Mouse (Mus musculus): ENCODE measurements around the gene Cep128. TPM values are rescaled to one million over a fixed set of nuclear protein-coding genes. Genes with fewer than 3 reads are reported as not detected.

Gene Cep128
- polyA plus RNA-seq, 1 experiment from 2014 or later, result 5.2 TPM

DNA sequence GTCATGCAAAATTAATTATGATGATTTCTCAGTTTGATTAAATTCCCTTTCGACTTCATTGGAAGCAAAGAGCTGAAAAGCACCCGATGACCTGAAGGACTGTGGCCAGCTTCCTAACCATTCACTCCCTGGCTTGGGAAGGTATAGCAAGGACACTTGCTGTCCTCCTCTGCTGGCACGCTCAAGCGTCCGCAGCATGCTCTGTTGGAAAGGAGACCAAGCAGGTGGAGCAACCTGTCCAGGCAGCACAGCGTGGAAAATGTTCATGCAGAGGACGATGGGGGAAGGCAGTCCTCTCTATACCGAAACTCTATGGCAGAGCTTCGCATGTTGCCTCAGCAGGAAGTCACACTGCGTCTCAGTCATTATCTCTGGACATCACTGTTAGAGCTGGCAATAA is 327.3 kb downstream of the Cep128 start:
- H3K4me1 ChIP-seq (ENCODE audit: control insufficient read depth, insufficient read depth, low read length), result no peaks in the 10 kb centered on the region
- H3K9me3 ChIP-seq (ENCODE audit: control insufficient read depth, low read length), result no peaks in the 10 kb centered on the region
- H3K27me3 ChIP-seq (ENCODE audit: control insufficient read depth, insufficient read depth, low read length), result no peaks in the 10 kb centered on the region
- no peak overlapping the region for H3K9ac ChIP-seq (replicated peaks; ENCODE audit: low read length)
- no peak for DNase-seq
- no peak overlapping the region for H3K4me3 ChIP-seq (replicated peaks; ENCODE audit: low read depth, low read length)
- H3K4me2 ChIP-seq (ENCODE audit: low read length), result no peak overlapping the region
- no peak overlapping the region for H3K27ac ChIP-seq (replicated peaks; ENCODE audit: low read depth, low read length)
- WGBS, result 92% methylated on average over 10 of the region's 10 CpGs
- no peaks in the 10 kb centered on the region for H3K36me3 ChIP-seq (ENCODE audit: control insufficient read depth, insufficient read depth, low read length)
- ATAC-seq (ENCODE audit: low FRiP score, low TSS enrichment), result no peak

DNA sequence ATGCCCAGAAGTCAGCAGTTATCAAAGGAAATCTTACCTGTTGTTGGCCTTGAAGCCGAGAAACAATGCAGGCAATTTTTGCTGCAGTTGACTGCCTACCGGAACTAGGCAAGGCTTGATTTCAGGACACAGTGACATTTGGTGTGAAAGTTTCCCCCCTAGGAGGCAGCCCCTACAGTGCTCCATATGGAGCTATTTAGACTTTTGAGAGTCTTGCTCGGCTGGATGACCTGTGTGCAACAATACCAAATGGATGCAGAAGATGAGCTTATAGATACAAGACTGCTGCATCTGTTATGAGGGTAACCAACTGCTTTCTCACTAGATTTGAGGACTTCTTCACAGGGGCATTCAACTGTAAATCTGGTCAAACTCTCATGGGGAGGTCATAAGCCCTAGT is 331.9 kb downstream of the Cep128 start:
- H3K4me3 ChIP-seq (replicated peaks; ENCODE audit: low read depth, low read length), result no peak overlapping the region
- no peaks in the 10 kb centered on the region for H3K4me1 ChIP-seq (ENCODE audit: control insufficient read depth, insufficient read depth, low read length)
- H3K4me2 ChIP-seq (ENCODE audit: low read length), result no peak overlapping the region
- no peaks in the 10 kb centered on the region for H3K36me3 ChIP-seq (ENCODE audit: control insufficient read depth, insufficient read depth, low read length)
- H3K9ac ChIP-seq (replicated peaks; ENCODE audit: low read length), result no peak overlapping the region
- H3K9me3 ChIP-seq (ENCODE audit: control insufficient read depth, low read length), result no peaks in the 10 kb centered on the region
- H3K27me3 ChIP-seq (ENCODE audit: control insufficient read depth, insufficient read depth, low read length), result no peaks in the 10 kb centered on the region
- DNase-seq (no peak), ATAC-seq (ENCODE audit: low FRiP score, low TSS enrichment) (no peak)
- WGBS, result 81% methylated on average over 3 of the region's 3 CpGs
- H3K27ac ChIP-seq (replicated peaks; ENCODE audit: low read depth, low read length), result no peak overlapping the region

DNA sequence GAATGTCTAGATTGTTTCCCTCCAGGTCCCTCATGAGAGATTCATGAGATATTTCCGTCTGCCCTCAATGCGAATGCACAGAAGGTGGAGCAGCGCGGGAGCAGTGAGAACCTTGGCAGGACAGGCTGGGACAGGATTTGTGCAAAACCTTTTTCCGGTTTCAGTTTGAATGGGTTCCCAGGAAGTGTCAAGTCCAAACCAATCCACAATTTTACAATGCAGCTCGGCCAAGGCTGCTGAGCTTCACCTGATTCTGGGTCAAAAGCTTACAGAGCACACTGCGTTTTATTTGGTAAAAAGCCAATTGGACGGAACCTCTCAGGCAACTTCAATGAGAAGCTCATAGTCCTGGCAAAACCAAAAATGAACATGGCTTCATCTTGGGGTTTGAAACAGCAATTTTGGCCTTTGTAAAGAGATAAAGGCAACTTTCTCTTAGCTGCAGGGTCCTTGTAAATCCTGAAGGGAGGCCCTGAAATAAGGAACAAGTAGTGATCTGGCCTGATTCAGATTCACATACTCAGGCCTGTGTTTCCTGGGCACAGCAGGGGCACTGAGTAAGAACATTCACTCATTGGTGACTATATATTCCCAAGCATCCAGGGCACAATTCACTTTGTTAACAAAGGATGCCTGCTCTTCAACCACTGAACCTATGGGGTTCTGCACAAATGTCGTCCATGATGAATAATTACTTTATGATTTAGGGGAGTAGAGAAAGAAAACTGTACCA is 333.4 kb downstream of the Cep128 start:
- no peak overlapping the region for H3K4me3 ChIP-seq (replicated peaks; ENCODE audit: low read depth, low read length)
- ATAC-seq (ENCODE audit: low FRiP score, low TSS enrichment) (no peak), DNase-seq (no peak)
- H3K9me3 ChIP-seq (ENCODE audit: control insufficient read depth, low read length), result no peaks in the 10 kb centered on the region
- H3K36me3 ChIP-seq (ENCODE audit: control insufficient read depth, insufficient read depth, low read length), result no peaks in the 10 kb centered on the region
- no peak overlapping the region for H3K4me2 ChIP-seq (ENCODE audit: low read length)
- no peaks in the 10 kb centered on the region for H3K4me1 ChIP-seq (ENCODE audit: control insufficient read depth, insufficient read depth, low read length)
- no peak overlapping the region for H3K9ac ChIP-seq (replicated peaks; ENCODE audit: low read length)
- no peaks in the 10 kb centered on the region for H3K27me3 ChIP-seq (ENCODE audit: control insufficient read depth, insufficient read depth, low read length)
- 88% methylated on average over 9 of the region's 9 CpGs for WGBS
- H3K27ac ChIP-seq (replicated peaks; ENCODE audit: low read depth, low read length), result no peak overlapping the region

DNA sequence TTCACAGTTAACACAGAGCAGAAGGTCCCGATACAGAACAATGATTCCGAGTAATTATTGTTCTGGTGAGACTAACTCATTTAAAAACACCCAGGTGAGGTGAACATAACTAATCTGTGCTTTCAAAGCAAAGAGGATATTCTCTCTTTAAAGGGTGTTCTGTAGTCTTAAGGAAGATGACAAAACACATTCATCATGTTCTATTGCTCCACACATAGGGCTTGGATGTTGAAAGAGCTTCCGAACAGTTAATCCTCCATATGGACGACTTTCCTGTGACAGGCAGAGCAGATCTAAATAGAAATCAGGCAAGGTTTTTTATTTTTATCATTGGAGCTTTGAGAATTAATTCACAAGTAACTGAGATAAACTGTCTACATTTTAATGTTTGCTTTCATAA is 342.8 kb downstream of the Cep128 start:
- Histone ChIP-seq H3K27me3 (ENCODE audit: control insufficient read depth, insufficient read depth, low read length) (no peaks in the 10 kb centered on the region), H3K4me1 (ENCODE audit: control insufficient read depth, insufficient read depth, low read length) (no peaks in the 10 kb centered on the region), H3K4me2 (ENCODE audit: low read length) (no peak overlapping the region), H3K9me3 (ENCODE audit: control insufficient read depth, low read length) (no peaks in the 10 kb centered on the region), H3K27ac (replicated peaks; ENCODE audit: low read depth, low read length) (no peak overlapping the region), H3K9ac (replicated peaks; ENCODE audit: low read length) (no peak overlapping the region), H3K4me3 (replicated peaks; ENCODE audit: low read depth, low read length) (no peak overlapping the region), H3K36me3 (ENCODE audit: control insufficient read depth, insufficient read depth, low read length) (no peaks in the 10 kb centered on the region)
- ATAC-seq (ENCODE audit: low FRiP score, low TSS enrichment) (no peak), DNase-seq (no peak)
- 75% methylated on average over 4 of the region's 4 CpGs for WGBS

DNA sequence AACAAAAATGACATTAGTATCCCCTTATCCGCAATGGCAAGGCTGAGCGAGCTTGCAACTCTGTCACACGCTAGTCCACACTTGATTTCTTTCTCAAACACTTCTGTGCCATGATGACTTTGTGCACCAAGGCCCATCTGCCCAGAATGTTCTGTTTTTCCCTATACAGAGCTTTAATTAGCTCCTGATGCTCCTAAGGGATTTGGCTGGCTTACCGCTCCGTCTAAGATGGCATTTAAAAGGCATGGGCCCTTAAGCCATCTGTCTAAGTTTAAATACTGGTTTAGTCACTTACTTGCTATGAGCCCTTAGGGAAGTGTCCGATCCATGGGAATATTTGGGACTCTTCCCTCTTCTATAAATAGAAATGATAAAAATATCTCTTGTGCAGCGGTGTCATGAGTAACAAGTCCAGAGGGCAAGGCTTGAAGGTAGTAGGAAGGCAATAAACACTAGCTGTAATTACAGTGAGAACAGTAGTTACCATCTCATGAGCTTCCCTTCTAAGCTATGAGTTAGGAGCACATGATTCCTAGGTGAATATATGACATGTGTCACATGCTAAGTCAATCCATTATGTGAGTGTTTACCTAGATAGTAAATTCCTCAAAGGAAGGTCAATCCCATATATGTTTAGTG is 343.8 kb downstream of the Cep128 start:
- no peaks in the 10 kb centered on the region for H3K27me3 ChIP-seq (ENCODE audit: control insufficient read depth, insufficient read depth, low read length)
- ATAC-seq (ENCODE audit: low FRiP score, low TSS enrichment) (no peak), DNase-seq (peak; percentile 33)
- no peak overlapping the region for H3K4me3 ChIP-seq (replicated peaks; ENCODE audit: low read depth, low read length)
- no peak overlapping the region for H3K4me2 ChIP-seq (ENCODE audit: low read length)
- H3K9ac ChIP-seq (replicated peaks; ENCODE audit: low read length), result no peak overlapping the region
- H3K36me3 ChIP-seq (ENCODE audit: control insufficient read depth, insufficient read depth, low read length), result no peaks in the 10 kb centered on the region
- H3K9me3 ChIP-seq (ENCODE audit: control insufficient read depth, low read length), result no peaks in the 10 kb centered on the region
- no peaks in the 10 kb centered on the region for H3K4me1 ChIP-seq (ENCODE audit: control insufficient read depth, insufficient read depth, low read length)
- no peak overlapping the region for H3K27ac ChIP-seq (replicated peaks; ENCODE audit: low read depth, low read length)
- 62% methylated on average over 7 of the region's 7 CpGs for WGBS

DNA sequence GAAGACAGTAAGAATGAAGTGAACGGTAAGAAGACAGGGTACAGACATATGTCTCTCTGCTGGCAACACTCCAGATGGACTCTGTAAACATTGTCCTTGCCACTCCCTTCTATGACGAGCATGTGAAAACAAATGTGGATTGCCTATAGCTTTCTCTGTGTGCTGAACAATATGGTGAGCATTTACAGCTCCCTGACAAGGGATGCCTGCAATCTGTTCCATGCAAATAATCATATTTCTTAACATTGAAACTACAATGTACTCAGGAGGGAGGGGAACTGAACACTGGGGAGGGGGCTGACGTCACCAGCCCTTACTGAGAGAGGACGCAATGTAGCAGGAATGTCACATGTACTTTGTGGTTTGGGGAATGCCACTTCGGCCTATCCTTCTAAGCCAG is 355.1 kb downstream of the Cep128 start:
- Histone ChIP-seq H3K4me1 (ENCODE audit: control insufficient read depth, insufficient read depth, low read length) (no peaks in the 10 kb centered on the region), H3K4me3 (replicated peaks; ENCODE audit: low read depth, low read length) (no peak overlapping the region), H3K27me3 (ENCODE audit: control insufficient read depth, insufficient read depth, low read length) (no peaks in the 10 kb centered on the region), H3K4me2 (ENCODE audit: low read length) (no peak overlapping the region), H3K36me3 (ENCODE audit: control insufficient read depth, insufficient read depth, low read length) (no peaks in the 10 kb centered on the region), H3K27ac (replicated peaks; ENCODE audit: low read depth, low read length) (no peak overlapping the region), H3K9ac (replicated peaks; ENCODE audit: low read length) (no peak overlapping the region), H3K9me3 (ENCODE audit: control insufficient read depth, low read length) (no peaks in the 10 kb centered on the region)
- no peak for DNase-seq
- 82% methylated on average over 5 of the region's 5 CpGs for WGBS
- no peak for ATAC-seq (ENCODE audit: low FRiP score, low TSS enrichment)

DNA sequence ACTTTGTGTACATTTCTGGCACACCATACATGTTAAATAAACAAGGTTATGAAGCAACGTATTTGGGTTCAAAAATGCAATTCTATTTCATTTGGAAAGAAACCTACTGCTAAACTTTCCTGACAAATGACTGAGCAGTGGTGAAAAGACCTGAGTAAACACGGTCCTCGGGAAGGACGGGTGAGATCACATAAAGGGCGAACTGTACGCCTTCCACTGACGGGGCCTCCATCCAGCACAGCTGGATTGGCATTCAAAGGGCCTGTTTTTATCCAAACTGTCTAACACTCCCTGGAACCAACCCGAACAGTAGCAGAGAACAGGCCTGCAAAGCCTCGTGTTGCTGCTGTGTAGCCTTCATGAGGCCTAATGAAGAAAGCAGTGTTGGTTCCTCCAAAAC is 356.5 kb downstream of the Cep128 start:
- H3K4me1 ChIP-seq (ENCODE audit: control insufficient read depth, insufficient read depth, low read length), result no peaks in the 10 kb centered on the region
- 90% methylated on average over 9 of the region's 9 CpGs for WGBS
- no peak overlapping the region for H3K4me2 ChIP-seq (ENCODE audit: low read length)
- no peaks in the 10 kb centered on the region for H3K27me3 ChIP-seq (ENCODE audit: control insufficient read depth, insufficient read depth, low read length)
- no peak overlapping the region for H3K9ac ChIP-seq (replicated peaks; ENCODE audit: low read length)
- H3K36me3 ChIP-seq (ENCODE audit: control insufficient read depth, insufficient read depth, low read length), result no peaks in the 10 kb centered on the region
- no peak overlapping the region for H3K27ac ChIP-seq (replicated peaks; ENCODE audit: low read depth, low read length)
- ATAC-seq (ENCODE audit: low FRiP score, low TSS enrichment), result no peak
- no peak overlapping the region for H3K4me3 ChIP-seq (replicated peaks; ENCODE audit: low read depth, low read length)
- DNase-seq, result no peak
- H3K9me3 ChIP-seq (ENCODE audit: control insufficient read depth, low read length), result no peaks in the 10 kb centered on the region

DNA sequence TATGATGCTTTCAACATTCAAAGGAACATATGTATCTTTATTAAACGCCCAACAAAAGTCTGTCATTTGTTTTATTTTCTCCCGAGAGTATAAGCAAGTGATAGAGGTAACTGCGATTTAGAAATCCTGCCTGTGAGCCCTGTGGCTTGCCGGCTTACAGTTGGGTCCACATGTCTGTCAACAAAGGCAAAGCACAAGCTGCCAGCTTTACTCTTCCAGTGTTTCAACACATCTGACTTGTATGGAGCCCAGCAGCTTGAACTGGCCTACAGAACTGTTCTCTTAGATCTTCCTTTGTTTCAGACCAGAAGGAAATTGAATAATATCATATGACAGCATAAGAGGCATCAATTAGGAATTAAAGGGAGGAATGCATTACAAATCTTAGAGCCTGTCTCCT is 357.1 kb downstream of the Cep128 start:
- DNase-seq (no peak), ATAC-seq (ENCODE audit: low FRiP score, low TSS enrichment) (no peak)
- no peaks in the 10 kb centered on the region for H3K36me3 ChIP-seq (ENCODE audit: control insufficient read depth, insufficient read depth, low read length)
- H3K4me3 ChIP-seq (replicated peaks; ENCODE audit: low read depth, low read length), result no peak overlapping the region
- no peak overlapping the region for H3K27ac ChIP-seq (replicated peaks; ENCODE audit: low read depth, low read length)
- no peaks in the 10 kb centered on the region for H3K4me1 ChIP-seq (ENCODE audit: control insufficient read depth, insufficient read depth, low read length)
- WGBS, result 90% methylated on average over 4 of the region's 4 CpGs
- H3K9ac ChIP-seq (replicated peaks; ENCODE audit: low read length), result no peak overlapping the region
- H3K27me3 ChIP-seq (ENCODE audit: control insufficient read depth, insufficient read depth, low read length), result no peaks in the 10 kb centered on the region
- no peaks in the 10 kb centered on the region for H3K9me3 ChIP-seq (ENCODE audit: control insufficient read depth, low read length)
- H3K4me2 ChIP-seq (ENCODE audit: low read length), result no peak overlapping the region

DNA sequence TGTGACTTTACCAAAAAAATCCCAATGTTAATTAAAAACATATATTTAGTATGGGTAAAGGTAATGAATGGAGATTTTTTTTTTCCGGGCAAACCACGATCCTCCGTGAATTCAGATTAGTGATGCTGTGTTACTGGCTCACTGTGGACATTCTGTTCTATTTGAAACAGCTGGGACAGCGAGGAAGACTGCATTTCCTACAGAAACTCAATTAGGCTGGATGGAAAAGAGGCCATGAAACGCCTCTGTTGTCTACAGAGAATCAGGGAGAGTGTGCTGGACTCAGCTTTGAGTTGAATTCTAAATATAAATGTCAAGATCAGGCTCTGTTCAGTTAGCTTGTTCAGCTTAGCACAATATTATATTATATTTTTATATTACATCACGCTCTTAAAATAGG is 369.1 kb downstream of the Cep128 start:
- Histone ChIP-seq H3K4me1 (ENCODE audit: control insufficient read depth, insufficient read depth, low read length) (peaks cover 5% of the 10 kb centered on the region; the same call in 1 of the 2 replicates), H3K27me3 (ENCODE audit: control insufficient read depth, insufficient read depth, low read length) (no peaks in the 10 kb centered on the region), H3K4me3 (replicated peaks; ENCODE audit: low read depth, low read length) (no peak overlapping the region), H3K4me2 (ENCODE audit: low read length) (0 out of 2 replicates have a peak overlapping the region, but pooled peaks have one; percentile 9), H3K36me3 (ENCODE audit: control insufficient read depth, insufficient read depth, low read length) (no peaks in the 10 kb centered on the region), H3K9me3 (ENCODE audit: control insufficient read depth, low read length) (no peaks in the 10 kb centered on the region), H3K9ac (replicated peaks; ENCODE audit: low read length) (no peak overlapping the region), H3K27ac (replicated peaks; ENCODE audit: low read depth, low read length) (no peak overlapping the region)
- no peak for ATAC-seq (ENCODE audit: low FRiP score, low TSS enrichment)
- WGBS, result 43% methylated on average over 6 of the region's 6 CpGs
- DNase-seq, result peak; percentile 23
